Mouse (Mus musculus) spleen, adult 10 weeks (tissue): Measurements from ENCODE around the gene Gjb6. TPM values are rescaled to one million over a fixed set of nuclear protein-coding genes. Genes with fewer than 3 reads are reported as not detected.

Source experiments
- polyA plus RNA-seq: library from polyadenylated mRNA; stranded (reverse); fragments of 350-450 nt; fragmentation: Illumina TruSeq; extraction: RNeasy Lipid Tissue Mini Kit (QIAGEN cat#74804); gene quantifications from one replicate; pipeline ENCODE4 v1.2.3, GENCODE M21; 2015; ENCODE audit warnings: low replicate concordance; ENCODE audit not compliant: insufficient read depth

Gene Gjb6
- polyA plus RNA-seq, result not detected

GRCm38 (mm10) chr14:57133161-57133661, at the start of gene Gjb6:
Gene Gjb6, minus strand, starts transcription at chr14:57133611.

GRCm38 (mm10) chr14:57115823-57116544, 17.4 kb downstream of the Gjb6 start, which contains the start of gene Gm4491:
Gene Gm4491, minus strand, starts transcription at chr14:57115883.

GRCm38 (mm10) chr14:57104106-57105023, 29.0 kb downstream of the Gjb6 start, which contains the start of gene Gjb2:
Gene Gjb2, minus strand, starts transcription at chr14:57104702.

Other genes starting within 250 kb of the Gjb6 start
- gene Zmym2, start 247.0 kb downstream of the Gjb6 start, polyA plus RNA-seq, result 104 TPM
- not detected for gene Gja3, start 75.5 kb downstream of the Gjb6 start, polyA plus RNA-seq
- gene Gjb2, start 28.9 kb downstream of the Gjb6 start, polyA plus RNA-seq, result 0.46 TPM
- gene Gm4491, start 17.7 kb downstream of the Gjb6 start, polyA plus RNA-seq, result not detected